Mouse (Mus musculus): Measurements from ENCODE around the gene Arhgef18. TPM values are rescaled to one million over a fixed set of nuclear protein-coding genes. Genes with fewer than 3 reads are reported as not detected.

Arhgef18 gene
- polyA plus RNA-seq, 1 experiment = 37.0 TPM

- DNase-seq (ENCODE audit: low read depth) = no peak
- TF ChIP-seq CTCF (IDR thresholded peaks at IDR 0.05; ENCODE audit: borderline replicate concordance, extremely low read depth, insufficient read depth, insufficient read length) = no peak
- no peak for TF ChIP-seq POLR2A (IDR thresholded peaks at IDR 0.05; ENCODE audit: borderline replicate concordance, extremely low read depth, insufficient read depth, insufficient read length, poor library complexity, severe bottlenecking)
These were observed 7.7 kb downstream of the Arhgef18 start for GRCm38 (mm10) chr8:3400509-3400908.

- no peak for TF ChIP-seq POLR2A (IDR thresholded peaks at IDR 0.05; ENCODE audit: borderline replicate concordance, extremely low read depth, insufficient read depth, insufficient read length, poor library complexity, severe bottlenecking)
These were observed 14.6 kb downstream of the Arhgef18 start for GRCm38 (mm10) chr8:3407417-3407816.

GRCm38 (mm10) chr8:3411085-3411484 lies 18.3 kb downstream of the Arhgef18 start:
- TF ChIP-seq POLR2A (IDR thresholded peaks at IDR 0.05; ENCODE audit: borderline replicate concordance, extremely low read depth, insufficient read depth, insufficient read length, poor library complexity, severe bottlenecking) (no peak), CTCF (IDR thresholded peaks at IDR 0.05; ENCODE audit: borderline replicate concordance, extremely low read depth, insufficient read depth, insufficient read length) (no peak)
- no peak for DNase-seq (ENCODE audit: low read depth)

More at GRCm38 (mm10) chr8:3407417-3407816, 14.6 kb downstream of the Arhgef18 start:
- no peak for DNase-seq (ENCODE audit: low read depth)

DNA sequence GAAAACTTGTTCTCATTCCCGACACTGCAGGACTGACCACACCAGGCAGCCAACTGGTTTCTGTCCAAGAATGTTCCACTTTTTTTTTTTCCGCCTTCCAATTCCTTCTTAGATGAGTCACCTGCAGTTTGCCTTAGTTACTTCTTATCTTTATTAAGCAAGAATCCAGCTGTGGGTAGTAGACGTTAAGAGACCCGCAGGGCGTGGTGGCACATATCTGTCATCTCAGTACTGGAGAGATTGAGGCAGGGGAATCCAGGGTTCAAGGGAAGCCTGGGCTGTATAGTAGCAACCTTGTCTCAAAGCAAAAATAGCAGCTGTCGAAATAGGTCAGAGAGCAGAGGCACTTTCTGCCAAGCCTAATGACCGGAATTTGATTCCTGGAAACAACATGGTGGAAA lies 19.1 kb downstream of the Arhgef18 start:
- TF ChIP-seq CTCF (IDR thresholded peaks at IDR 0.05; ENCODE audit: borderline replicate concordance, extremely low read depth, insufficient read depth, insufficient read length) (no peak), POLR2A (IDR thresholded peaks at IDR 0.05; ENCODE audit: borderline replicate concordance, extremely low read depth, insufficient read depth, insufficient read length, poor library complexity, severe bottlenecking) (no peak)
- no peak for DNase-seq (ENCODE audit: low read depth)

- TF ChIP-seq POLR2A (IDR thresholded peaks at IDR 0.05; ENCODE audit: borderline replicate concordance, extremely low read depth, insufficient read depth, insufficient read length, poor library complexity, severe bottlenecking) = no peak
- no peak for TF ChIP-seq CTCF (IDR thresholded peaks at IDR 0.05; ENCODE audit: borderline replicate concordance, extremely low read depth, insufficient read depth, insufficient read length)
- no peak for DNase-seq (ENCODE audit: low read depth)
These were observed 20.0 kb downstream of the Arhgef18 start for GRCm38 (mm10) chr8:3412816-3413215.

- no peak for TF ChIP-seq POLR2A (IDR thresholded peaks at IDR 0.05; ENCODE audit: borderline replicate concordance, extremely low read depth, insufficient read depth, insufficient read length, poor library complexity, severe bottlenecking)
- no peak for TF ChIP-seq CTCF (IDR thresholded peaks at IDR 0.05; ENCODE audit: borderline replicate concordance, extremely low read depth, insufficient read depth, insufficient read length)
- no peak for DNase-seq (ENCODE audit: low read depth)
These were observed 21.9 kb downstream of the Arhgef18 start for GRCm38 (mm10) chr8:3414639-3415190.

GRCm38 (mm10) chr8:3415259-3415658 lies 22.5 kb downstream of the Arhgef18 start:
- no peak for DNase-seq (ENCODE audit: low read depth)
- no peak for TF ChIP-seq CTCF (IDR thresholded peaks at IDR 0.05; ENCODE audit: borderline replicate concordance, extremely low read depth, insufficient read depth, insufficient read length)
- no peak for TF ChIP-seq POLR2A (IDR thresholded peaks at IDR 0.05; ENCODE audit: borderline replicate concordance, extremely low read depth, insufficient read depth, insufficient read length, poor library complexity, severe bottlenecking)

- TF ChIP-seq CTCF (IDR thresholded peaks at IDR 0.05; ENCODE audit: borderline replicate concordance, extremely low read depth, insufficient read depth, insufficient read length) (no peak), POLR2A (IDR thresholded peaks at IDR 0.05; ENCODE audit: borderline replicate concordance, extremely low read depth, insufficient read depth, insufficient read length, poor library complexity, severe bottlenecking) (no peak)
- no peak for DNase-seq (ENCODE audit: low read depth)
These were observed 22.9 kb downstream of the Arhgef18 start for GRCm38 (mm10) chr8:3415661-3416060.

DNA sequence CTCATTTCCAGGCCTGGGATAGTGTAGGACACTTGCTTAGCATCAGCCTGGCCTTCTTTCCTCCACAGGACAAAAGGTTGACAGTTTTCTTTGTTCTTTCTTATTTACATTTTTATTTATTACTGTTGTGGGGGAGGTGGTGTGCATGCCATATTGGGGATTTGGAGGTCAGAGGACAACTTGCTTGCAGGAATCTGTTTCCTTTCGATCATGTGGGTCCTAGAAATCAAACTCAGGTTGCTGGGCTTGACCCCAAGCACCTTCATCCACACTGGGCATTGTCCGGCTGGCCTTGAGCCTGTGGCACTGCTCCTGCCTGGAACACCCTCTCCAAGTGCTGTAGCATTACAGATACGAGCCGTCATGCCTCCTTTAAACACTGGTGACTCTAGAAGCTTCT lies 24.0 kb downstream of the Arhgef18 start:
- TF ChIP-seq POLR2A (IDR thresholded peaks at IDR 0.05; ENCODE audit: borderline replicate concordance, extremely low read depth, insufficient read depth, insufficient read length, poor library complexity, severe bottlenecking) = no peak
- no peak for TF ChIP-seq CTCF (IDR thresholded peaks at IDR 0.05; ENCODE audit: borderline replicate concordance, extremely low read depth, insufficient read depth, insufficient read length)
- DNase-seq (ENCODE audit: low read depth) = no peak

DNA sequence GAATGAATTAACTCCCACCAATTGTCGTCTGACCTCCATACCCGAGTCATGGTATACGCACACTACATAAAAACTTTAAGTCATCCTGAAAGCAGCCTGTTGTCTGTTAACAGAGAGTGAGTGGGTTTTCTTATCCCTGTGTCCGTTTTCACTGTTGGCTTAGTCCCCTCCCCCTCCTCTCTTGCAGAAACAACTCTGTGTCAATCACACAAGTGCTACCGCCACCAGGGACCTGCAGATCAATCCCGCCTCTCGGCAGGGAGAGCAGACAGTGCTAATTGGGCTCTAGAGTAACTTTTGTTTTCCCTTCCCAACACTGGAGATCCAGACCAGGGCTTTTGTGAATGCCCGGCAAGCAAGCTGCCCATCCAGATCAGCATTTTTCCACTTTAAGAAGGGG lies 24.6 kb downstream of the Arhgef18 start:
- peak; percentile 77 for DNase-seq (ENCODE audit: low read depth)

DNA sequence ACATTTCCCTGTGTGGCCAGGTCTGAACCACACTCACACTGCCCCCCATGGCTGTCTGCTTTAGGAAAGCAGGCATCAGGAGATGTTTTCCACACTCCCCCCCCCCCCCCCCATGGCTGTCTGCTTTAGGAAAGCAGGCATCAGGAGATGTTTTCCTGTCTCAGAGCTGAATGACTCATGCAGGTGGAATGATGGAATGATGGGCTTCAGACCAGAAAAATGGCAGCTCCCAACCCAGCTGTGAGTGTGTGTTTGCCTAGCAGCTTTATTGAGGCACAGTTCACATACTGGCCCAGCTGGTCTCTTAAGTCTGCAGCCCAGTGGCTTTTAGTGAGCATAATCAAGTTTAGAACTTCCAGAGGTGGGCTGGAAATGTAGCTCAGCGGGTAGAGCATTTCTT lies 25.3 kb downstream of the Arhgef18 start:
- DNase-seq (ENCODE audit: low read depth) = no peak
- TF ChIP-seq CTCF (IDR thresholded peaks at IDR 0.05; ENCODE audit: borderline replicate concordance, extremely low read depth, insufficient read depth, insufficient read length) (no peak), POLR2A (IDR thresholded peaks at IDR 0.05; ENCODE audit: borderline replicate concordance, extremely low read depth, insufficient read depth, insufficient read length, poor library complexity, severe bottlenecking) (no peak)

More for the DNA sequence above, 24.6 kb downstream of the Arhgef18 start:
- no peak for TF ChIP-seq CTCF (IDR thresholded peaks at IDR 0.05; ENCODE audit: borderline replicate concordance, extremely low read depth, insufficient read depth, insufficient read length)
- TF ChIP-seq POLR2A (IDR thresholded peaks at IDR 0.05; ENCODE audit: borderline replicate concordance, extremely low read depth, insufficient read depth, insufficient read length, poor library complexity, severe bottlenecking) = no peak

DNA sequence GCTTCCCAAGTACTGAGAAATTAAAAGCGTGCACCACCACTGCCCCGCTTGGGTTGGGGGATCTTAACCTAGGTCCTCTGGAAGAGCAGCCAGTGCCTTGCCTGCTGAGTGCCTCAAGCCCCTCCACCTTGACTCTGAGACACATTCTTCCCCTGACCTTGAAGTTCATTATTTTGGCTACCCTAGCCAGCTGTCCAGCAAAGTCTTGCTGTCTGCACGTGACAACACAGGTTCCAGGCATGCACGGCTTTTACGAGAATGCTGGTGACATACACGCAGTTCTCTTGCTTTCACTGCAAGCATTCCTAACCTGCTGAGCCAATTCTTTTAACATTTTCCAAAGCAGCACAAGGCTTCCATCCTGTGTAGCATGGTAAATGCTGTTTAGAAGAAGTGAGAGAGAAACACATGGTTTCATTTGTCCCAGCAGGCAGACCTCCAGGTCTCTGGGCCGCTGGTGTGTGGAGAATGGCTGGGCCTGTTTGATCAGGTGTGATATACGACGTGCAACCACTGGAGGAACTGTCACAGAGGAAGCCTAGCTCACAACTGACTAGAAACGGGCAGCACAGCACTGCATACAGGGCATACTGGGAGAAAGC lies 27.4 kb downstream of the Arhgef18 start:
- DNase-seq (ENCODE audit: low read depth) = no peak
- TF ChIP-seq POLR2A (IDR thresholded peaks at IDR 0.05; ENCODE audit: borderline replicate concordance, extremely low read depth, insufficient read depth, insufficient read length, poor library complexity, severe bottlenecking) (no peak), CTCF (IDR thresholded peaks at IDR 0.05; ENCODE audit: borderline replicate concordance, extremely low read depth, insufficient read depth, insufficient read length) (no peak)
